Mouse (Mus musculus) liver, postnatal 0 days (tissue): ENCODE measurements around the gene Spink2. TPM values are rescaled to one million over a fixed set of nuclear protein-coding genes. Genes with fewer than 3 reads are reported as not detected.

Source experiments
- ATAC-seq: fragments of 200-750 bp; cut with Nextera tagmentation; 2 replicates; pipeline ENCODE4 v1.8.0; 2017; ENCODE audit warnings: mild to moderate bottlenecking, moderate library complexity
- DNase-seq: peaks from one replicate; pipeline ENCODE4 v3.0.0-alpha.2; 2016
- H3K27ac ChIP-seq: fragments of 300-500 bp; sonication (generic); 2 replicates; pipeline ENCODE4 v1.5.1; 2014; ENCODE audit warnings: antibody characterized with exemption, moderate library complexity, mild to moderate bottlenecking, low read depth
- H3K27me3 ChIP-seq: fragments of 300-500 bp; sonication (generic); 2 replicates; pipeline ENCODE4 v1.6.1; 2014; ENCODE audit warnings: low read length, control low read depth, mixed read lengths; ENCODE audit not compliant: insufficient read depth
- H3K36me3 ChIP-seq: fragments of 300-500 bp; sonication (generic); replicated peaks from 2 replicates; pipeline ENCODE4 v1.6.1; 2014; ENCODE audit warnings: mild to moderate bottlenecking, control low read depth, low read length, moderate library complexity, mixed read lengths; ENCODE audit not compliant: insufficient read depth
- H3K4me1 ChIP-seq: fragments of 300-500 bp; sonication (generic); 2 replicates; pipeline ENCODE4 v1.6.1; 2014; ENCODE audit warnings: antibody characterized with exemption, mild to moderate bottlenecking, control low read depth; ENCODE audit not compliant: insufficient read depth
- H3K4me2 ChIP-seq: fragments of 300-500 bp; sonication (generic); 2 replicates; pipeline ENCODE4 v1.6.1; 2014; ENCODE audit warnings: low read depth, mild to moderate bottlenecking, low read length, moderate library complexity, mixed read lengths
- H3K4me3 ChIP-seq: fragments of 300-500 bp; sonication (generic); 2 replicates; pipeline ENCODE4 v1.5.1; 2014; ENCODE audit warnings: low read depth, low read length
- H3K9ac ChIP-seq: fragments of 300-500 bp; sonication (generic); replicated peaks from 2 replicates; pipeline ENCODE4 v1.6.1; 2014; ENCODE audit warnings: mild to moderate bottlenecking, moderate library complexity
- H3K9me3 ChIP-seq: fragments of 300-500 bp; sonication (generic); 2 replicates; pipeline ENCODE4 v1.6.1; 2016; ENCODE audit warnings: mild to moderate bottlenecking, control low read depth, low read length, mixed read lengths
- CTCF ChIP-seq: sonication (generic); IDR thresholded peaks from 2 replicates; pipeline ENCODE4 v1.5.1; 2016; ENCODE audit warnings: antibody characterized with exemption, low read depth
- EP300 ChIP-seq: IDR thresholded peaks from 2 replicates; pipeline ENCODE4 v1.6.1; 2016; ENCODE audit warnings: antibody characterized with exemption, low read depth, mild to moderate bottlenecking
- WGBS: fragments of 180-500 bp; shearing (Covaris S2); extraction: QIAGEN DNeasy Blood & Tissue Kit; methylation state at CpG from one replicate; pipeline ENCODE4 v1.1.7; 2014; ENCODE audit not compliant: insufficient replicate concordance; 5-methylcytosine and 5-hydroxymethylcytosine counted together
- polyA plus RNA-seq: library from polyadenylated mRNA; unstranded; fragments of >200 nt; fragmentation: Nextera tagmentation; extraction: Ambion mirVana; gene quantifications from 2 replicates; pipeline ENCODE4 v1.2.1, GENCODE M21; 2015

Spink2 gene
- polyA plus RNA-seq, 1 experiment from 2014 or later = not detected

- no peak for ATAC-seq
These were observed 41.0 kb upstream of the Spink2 start for GRCm38 (mm10) chr5:77252115-77252827.

GRCm38 (mm10) chr5:77251656-77252055 is 40.4 kb upstream of the Spink2 start:
- no peaks in the 10 kb centered on the region for H3K4me1 ChIP-seq
- no peak for DNase-seq
- ATAC-seq = no peak
- no peak for TF ChIP-seq CTCF
- no peak for TF ChIP-seq EP300
- no peak overlapping the region for H3K27ac ChIP-seq
- H3K9ac ChIP-seq = no peak overlapping the region
- WGBS = 32% methylated on average over 5 of the region's 5 CpGs
- H3K9me3 ChIP-seq = no peaks in the 10 kb centered on the region
- H3K27me3 ChIP-seq = no peaks in the 10 kb centered on the region
- H3K4me2 ChIP-seq = no peak overlapping the region
- H3K4me3 ChIP-seq = no peak overlapping the region
- H3K36me3 ChIP-seq = no peaks in the 10 kb centered on the region

More at GRCm38 (mm10) chr5:77252115-77252827, 41.0 kb upstream of the Spink2 start:
- H3K9ac ChIP-seq = no peak overlapping the region
- H3K4me3 ChIP-seq = no peak overlapping the region
- H3K9me3 ChIP-seq = no peaks in the 10 kb centered on the region
- H3K4me2 ChIP-seq = no peak overlapping the region
- no peaks in the 10 kb centered on the region for H3K36me3 ChIP-seq
- no peak overlapping the region for H3K27ac ChIP-seq
- no peak for DNase-seq
- 50% methylated on average over 8 of the region's 8 CpGs for WGBS
- no peak for TF ChIP-seq CTCF
- TF ChIP-seq EP300 = no peak
- H3K4me1 ChIP-seq = no peaks in the 10 kb centered on the region
- no peaks in the 10 kb centered on the region for H3K27me3 ChIP-seq

- DNase-seq (no peak), ATAC-seq (no peak)
- Histone ChIP-seq H3K4me2 (no peak overlapping the region), H3K27me3 (no peaks in the 10 kb centered on the region), H3K4me1 (peaks cover 2% of the 10 kb centered on the region; the same call in 1 of the 2 replicates), H3K27ac (no peak overlapping the region), H3K9me3 (no peaks in the 10 kb centered on the region), H3K36me3 (no peaks in the 10 kb centered on the region), H3K9ac (no peak overlapping the region), H3K4me3 (no peak overlapping the region)
- no peak for TF ChIP-seq EP300
- no peak for TF ChIP-seq CTCF
- WGBS = 61% methylated on average over 9 of the region's 9 CpGs
These were observed 38.8 kb upstream of the Spink2 start for GRCm38 (mm10) chr5:77250083-77250482.

GRCm38 (mm10) chr5:77245787-77246671 is 34.8 kb upstream of the Spink2 start:
- DNase-seq = no peak
- no peaks in the 10 kb centered on the region for H3K9me3 ChIP-seq
- H3K27ac ChIP-seq = no peak overlapping the region
- TF ChIP-seq EP300 = no peak
- TF ChIP-seq CTCF = no peak
- no peaks in the 10 kb centered on the region for H3K27me3 ChIP-seq
- peak overlapping the region; percentile 63 for H3K4me2 ChIP-seq
- peak overlapping the region; percentile 46 for H3K4me3 ChIP-seq
- WGBS = 32% methylated on average over 26 of the region's 26 CpGs
- H3K9ac ChIP-seq = peak overlapping the region; percentile 47; the same call in 1 of the 2 replicates
- peak; percentile 15; the same call in 1 of the 2 replicates for ATAC-seq
- H3K36me3 ChIP-seq = no peaks in the 10 kb centered on the region
- peaks cover 2% of the 10 kb centered on the region; the same call in 1 of the 2 replicates for H3K4me1 ChIP-seq

GRCm38 (mm10) chr5:77245463-77245786 is 34.2 kb upstream of the Spink2 start:
- no peak for ATAC-seq
- DNase-seq = no peak
- H3K36me3 ChIP-seq = no peaks in the 10 kb centered on the region
- WGBS = 40% methylated on average over 7 of the region's 7 CpGs
- peak overlapping the region; percentile 47; the same call in 1 of the 2 replicates for H3K9ac ChIP-seq
- H3K4me3 ChIP-seq = peak overlapping the region; percentile 46
- H3K27me3 ChIP-seq = no peaks in the 10 kb centered on the region
- no peak overlapping the region for H3K27ac ChIP-seq
- H3K4me2 ChIP-seq = peak overlapping the region; percentile 63
- H3K9me3 ChIP-seq = no peaks in the 10 kb centered on the region
- TF ChIP-seq EP300 (no peak), CTCF (no peak)
- peaks cover 2% of the 10 kb centered on the region; the same call in 1 of the 2 replicates for H3K4me1 ChIP-seq

- no peak for ATAC-seq
- no peak for TF ChIP-seq CTCF
- no peak for TF ChIP-seq EP300
- H3K4me3 ChIP-seq = no peak overlapping the region
- peaks cover 2% of the 10 kb centered on the region; the same call in 1 of the 2 replicates for H3K4me1 ChIP-seq
- H3K9me3 ChIP-seq = no peaks in the 10 kb centered on the region
- H3K27ac ChIP-seq = no peak overlapping the region
- no peaks in the 10 kb centered on the region for H3K36me3 ChIP-seq
- H3K4me2 ChIP-seq = no peak overlapping the region
- H3K9ac ChIP-seq = no peak overlapping the region
- no peaks in the 10 kb centered on the region for H3K27me3 ChIP-seq
- no peak for DNase-seq
- 53% methylated on average over 8 of the region's 8 CpGs for WGBS
These were observed 33.2 kb upstream of the Spink2 start for GRCm38 (mm10) chr5:77244331-77244987.
